Mouse (Mus musculus): ENCODE data around the gene Ciapin1. TPM values are rescaled to one million over a fixed set of nuclear protein-coding genes. Genes with fewer than 3 reads are reported as not detected.

The Ciapin1 gene
- total RNA-seq, 2 experiments from 2014 or later, result 70.2 to 106 TPM

DNA sequence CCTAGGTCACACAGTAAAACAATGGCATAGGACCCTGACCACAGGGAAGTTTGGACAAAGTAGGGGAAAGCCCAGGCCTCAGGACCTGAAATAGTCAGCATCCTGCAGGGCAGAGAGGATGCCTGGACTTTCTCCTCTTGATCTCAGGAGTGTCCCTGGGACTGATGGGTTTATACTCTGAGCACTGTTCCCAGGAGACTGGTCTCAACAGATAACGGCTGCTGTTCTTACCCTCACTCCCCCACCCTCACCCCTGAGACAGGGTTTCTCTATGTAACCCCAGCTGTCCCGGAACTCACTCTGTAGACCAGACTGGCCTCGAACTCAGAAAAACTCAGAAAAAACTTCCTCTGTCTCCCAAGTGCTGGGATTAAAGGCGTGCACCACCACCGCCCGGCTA lies 29.8 kb downstream of the Ciapin1 start:
- no peak for DNase-seq

- DNase-seq, result peak; percentile 78 to 82
Measured at GRCm38 (mm10) chr8:94807506-94807905, 30.7 kb downstream of the Ciapin1 start.

GRCm38 (mm10) chr8:94805811-94806210 lies 32.3 kb downstream of the Ciapin1 start:
- DNase-seq, result no peak

- DNase-seq, result no peak
Measured at GRCm38 (mm10) chr8:94804546-94805340, 33.4 kb downstream of the Ciapin1 start.

GRCm38 (mm10) chr8:94803551-94803950 lies 34.6 kb downstream of the Ciapin1 start:
- peak; percentile 60 to 62 for DNase-seq

GRCm38 (mm10) chr8:94802375-94802774 lies 35.8 kb downstream of the Ciapin1 start:
- DNase-seq, result no peak

- DNase-seq, result peak; percentile 39 to 60
Measured at GRCm38 (mm10) chr8:94801293-94802095, 36.7 kb downstream of the Ciapin1 start.

GRCm38 (mm10) chr8:94800278-94800968 lies 37.7 kb downstream of the Ciapin1 start:
- peak in 1 of 2 experiments; percentile 46 for DNase-seq

DNA sequence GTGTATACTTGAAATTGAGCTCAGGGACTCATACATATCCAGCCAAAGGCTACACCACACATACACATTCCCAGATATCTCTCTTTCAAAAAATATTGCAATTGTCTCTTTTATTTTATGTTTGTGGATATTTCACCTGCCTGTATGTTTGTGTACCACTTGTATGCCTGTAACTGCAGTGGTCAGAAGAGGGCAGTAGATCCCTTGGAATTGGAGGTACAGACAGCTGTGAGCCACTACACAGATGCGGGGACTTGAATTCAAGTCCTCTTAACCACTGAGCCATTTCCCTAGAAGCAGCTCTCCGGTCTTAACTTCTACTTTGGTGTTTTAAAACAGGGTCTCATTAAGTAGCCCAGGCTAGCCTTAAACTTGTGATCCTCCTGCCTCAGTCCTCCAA lies 43.4 kb downstream of the Ciapin1 start:
- DNase-seq, result no peak

GRCm38 (mm10) chr8:94794368-94794767 lies 43.8 kb downstream of the Ciapin1 start:
- no peak for DNase-seq

- no peak for DNase-seq
Measured at GRCm38 (mm10) chr8:94789256-94789955, 48.8 kb downstream of the Ciapin1 start.

DNA sequence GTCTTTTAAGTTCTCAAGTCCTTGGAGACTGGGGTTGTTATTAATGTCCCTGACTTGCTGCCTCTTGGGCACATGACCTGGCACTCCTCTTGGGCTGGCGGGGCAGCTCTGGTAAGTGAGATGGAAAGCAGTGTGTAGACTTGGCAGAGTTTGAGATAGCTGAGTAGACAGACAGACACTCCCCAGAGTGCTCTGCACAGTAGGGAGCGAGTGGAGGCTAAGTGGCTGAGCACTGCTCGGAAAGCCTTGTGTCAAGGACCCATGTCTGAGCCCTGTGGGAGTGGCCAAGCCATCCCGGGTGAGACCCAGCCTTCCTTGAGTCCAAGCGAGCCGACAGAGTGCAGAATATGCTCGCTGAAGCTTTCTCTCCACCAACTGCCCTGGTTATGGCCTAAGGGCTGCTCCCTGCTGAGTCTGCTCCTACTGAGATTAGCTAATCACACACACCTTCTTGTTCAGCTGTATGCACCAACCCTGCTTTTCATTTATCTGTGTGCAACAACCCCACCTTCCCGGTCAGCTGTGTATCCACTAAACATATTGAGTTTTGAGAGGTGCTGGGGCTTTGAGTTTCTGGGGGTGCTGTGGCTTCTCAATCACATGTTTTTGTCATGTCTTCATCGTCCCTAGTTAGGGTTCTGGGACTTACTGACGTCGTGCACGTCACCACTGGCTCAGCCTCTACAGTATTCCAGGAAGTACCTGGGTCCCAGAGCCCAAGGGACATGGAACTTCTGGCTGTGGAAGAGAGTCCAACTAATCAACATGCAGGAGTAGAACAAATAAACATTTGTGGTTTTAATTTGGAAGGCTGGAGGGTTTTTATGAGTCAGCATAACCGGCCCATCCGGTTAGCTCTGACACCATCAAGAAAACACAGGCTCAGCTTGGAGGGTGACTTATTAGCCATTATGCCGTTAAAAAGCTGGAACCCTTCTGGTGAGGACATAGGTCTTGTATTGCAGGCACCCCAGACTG lies 50.3 kb downstream of the Ciapin1 start:
- DNase-seq, result peak; percentile 61 to 69

DNA sequence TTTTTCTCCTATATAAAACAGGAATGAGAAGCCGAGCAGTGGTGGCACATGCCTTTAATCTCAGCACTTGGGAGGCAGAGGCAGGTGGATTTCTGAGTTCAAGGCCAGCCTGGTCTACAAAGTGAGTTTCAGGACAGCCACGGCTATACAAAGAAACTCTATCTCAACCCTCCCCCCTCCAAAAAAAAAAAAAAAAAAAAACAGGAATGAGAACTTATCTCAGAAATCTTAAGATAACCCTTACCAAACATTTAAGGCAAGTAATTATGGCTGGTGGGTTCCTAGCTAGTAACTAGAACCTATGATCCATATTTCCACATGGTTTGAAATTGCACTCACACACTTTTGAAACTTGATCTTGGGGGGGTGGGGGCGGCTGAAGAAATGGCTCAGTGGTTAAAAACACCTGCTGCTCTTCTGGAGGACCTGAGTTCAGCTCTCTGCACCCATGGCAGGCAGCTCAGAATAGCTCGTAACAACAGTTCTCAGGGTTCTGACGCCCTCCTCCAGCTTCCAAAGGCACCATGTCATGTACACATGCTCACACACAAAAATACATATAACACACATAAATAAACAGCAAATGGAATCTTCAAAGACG lies 52.1 kb downstream of the Ciapin1 start:
- no peak for DNase-seq

- DNase-seq, result peak; percentile 59 to 77
Measured at GRCm38 (mm10) chr8:94785247-94785985, 52.7 kb downstream of the Ciapin1 start.

DNA sequence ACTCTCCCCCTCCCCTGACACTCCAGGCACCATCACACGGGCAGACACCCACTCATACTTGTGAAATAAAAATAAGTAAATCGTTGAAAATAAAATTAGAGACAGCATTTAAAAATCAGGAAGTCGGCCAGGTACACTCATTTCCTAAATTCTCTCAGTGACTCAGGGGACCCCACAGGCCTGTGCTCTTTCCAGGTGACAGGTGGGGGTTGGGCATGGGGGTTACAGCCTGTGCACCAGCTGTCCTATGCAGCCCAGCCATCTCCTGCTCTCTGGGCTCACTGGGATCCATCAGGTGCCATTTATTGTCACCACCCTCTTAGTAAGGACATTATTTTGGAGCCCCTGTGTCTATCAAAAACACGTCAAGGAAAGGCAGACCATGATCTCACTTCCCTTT lies 54.3 kb downstream of the Ciapin1 start:
- no peak for DNase-seq

- DNase-seq, result peak in 1 of 2 experiments; percentile 34
Measured at GRCm38 (mm10) chr8:94781838-94782235, 56.3 kb downstream of the Ciapin1 start.

GRCm38 (mm10) chr8:94781155-94781837 lies 56.9 kb downstream of the Ciapin1 start:
- DNase-seq, result peak in 1 of 2 experiments; percentile 52

- no peak for DNase-seq
Measured at GRCm38 (mm10) chr8:94780491-94781154, 57.5 kb downstream of the Ciapin1 start.
